7 mouse cellular contexts compared by ENCODE assay signal in the genomic region with DNA sequence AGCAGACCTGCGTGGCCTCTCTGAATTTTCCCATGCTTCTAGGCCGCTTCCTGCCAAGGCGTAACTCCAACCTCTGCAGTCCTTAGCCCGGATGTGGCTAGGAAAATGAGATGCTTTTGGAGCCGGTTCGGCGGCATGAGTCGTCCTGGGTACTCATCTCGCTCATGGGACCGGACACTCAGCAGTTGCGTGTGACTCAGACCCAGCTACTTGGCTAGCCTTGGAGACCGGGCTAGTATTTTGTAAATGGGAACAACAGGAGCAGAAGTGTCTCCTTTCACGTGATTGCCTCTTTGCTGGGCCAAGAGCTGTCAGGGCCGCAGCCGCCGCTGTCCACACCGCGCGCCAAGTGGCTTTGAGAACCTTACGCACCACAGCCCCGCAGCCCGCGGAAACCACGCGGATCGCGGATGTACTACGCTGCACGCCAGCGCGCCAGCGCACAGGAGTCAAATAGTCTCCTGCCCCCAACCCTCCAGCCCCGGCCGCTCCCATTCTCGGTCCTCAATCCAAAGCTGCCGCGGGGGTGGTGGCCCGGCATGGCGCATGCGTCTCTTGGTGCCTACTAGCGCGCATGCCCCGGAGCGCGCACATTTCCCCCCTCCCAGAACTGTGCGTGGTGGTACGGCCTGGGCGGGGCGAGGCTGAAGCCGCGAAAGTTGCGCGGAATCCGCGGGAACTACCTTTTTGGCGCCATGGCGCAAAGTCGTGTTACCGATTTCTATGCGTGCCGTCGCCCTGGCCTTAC. TPM values are rescaled to one million over a fixed set of nuclear protein-coding genes. Genes with fewer than 3 reads are reported as not detected.
DNase-seq lines count a peak whose midpoint lies in the region; ATAC-seq and TF ChIP-seq lines count a peak whose summit lies in the region.

A gene (plus strand): TSS at position 655 of the 748 bp plus-strand sequence.

- TF ChIP-seq POLR2A in kidney, adult 2 months (IDR thresholded peaks at IDR 0.05; ENCODE audit: low read depth, low read length): no peak
- peak; percentile 4; the same call in 1 of the 2 replicates for TF ChIP-seq POLR2A in spleen, adult 2 months (IDR thresholded peaks at IDR 0.05; ENCODE audit: low read depth, low read length)

- ATAC-seq in embryonic facial prominence, embryonic 11.5 days (replicated peaks; ENCODE audit: insufficient number of reproducible peaks, low FRiP score, low TSS enrichment, low read depth): peak; percentile 94
- peak; percentile 94 for ATAC-seq in limb, embryonic 12.5 days (ENCODE audit: insufficient number of reproducible peaks, insufficient read depth, low FRiP score, low TSS enrichment, low read depth)
- peak; percentile 95 for ATAC-seq in midbrain, embryonic 15.5 days (replicated peaks)

- peak within 1 kb of the TSS; percentile 87 for H3K4me2 ChIP-seq in embryonic facial prominence, embryonic 11.5 days (ENCODE audit: low read depth, low read length)
- H3K4me2 ChIP-seq in limb, embryonic 12.5 days: peak within 1 kb of the TSS; percentile 84
- peak within 1 kb of the TSS; percentile 86 for H3K4me2 ChIP-seq in midbrain, embryonic 15.5 days

- H3K27ac ChIP-seq in embryonic facial prominence, embryonic 11.5 days (replicated peaks; ENCODE audit: low read depth, low read length): peak within 1 kb of the TSS; percentile 92
- peak within 1 kb of the TSS; percentile 44 for H3K27ac ChIP-seq in kidney, adult 2 months (ENCODE audit: insufficient read depth, low read depth, low read length)
- peak within 1 kb of the TSS; percentile 95 for H3K27ac ChIP-seq in limb, embryonic 12.5 days
- peak within 1 kb of the TSS; percentile 87 for H3K27ac ChIP-seq in midbrain, embryonic 15.5 days
- H3K27ac ChIP-seq in spleen, adult 2 months (ENCODE audit: insufficient read depth, low read length): peak within 1 kb of the TSS; percentile 98

- TF ChIP-seq CTCF in kidney, adult 2 months (conservative IDR thresholded peaks at IDR 0.05; ENCODE audit: insufficient read depth, insufficient read length, low read depth, low read length): no peak
- no peak for TF ChIP-seq CTCF in spleen, adult 2 months (IDR thresholded peaks at IDR 0.05; ENCODE audit: extremely low read depth, insufficient read depth, insufficient read length, insufficient replicate concordance)

- peak; percentile 97 for DNase-seq in adrenal gland, postnatal 14 days
- peak; percentile 98 for DNase-seq in embryonic facial prominence, embryonic 11.5 days (ENCODE audit: low spot score)
- DNase-seq in heart, adult 18-20 months: peak; percentile 96
- DNase-seq in kidney, adult 2 months: peak; percentile 97
- peak; percentile 87 to 94 for DNase-seq in spleen, adult 2 months (ENCODE audit: low read depth in 1 of 2, low spot score in 2 of 2)

- H3K4me1 ChIP-seq in embryonic facial prominence, embryonic 11.5 days (ENCODE audit: control insufficient read depth, insufficient read depth, low read length): peaks cover 5% of the 10 kb centered on the region; the same call in 1 of the 2 replicates
- peaks cover 7% of the 10 kb centered on the region; the same call in 1 of the 2 replicates for H3K4me1 ChIP-seq in kidney, adult 2 months (ENCODE audit: control insufficient read depth, insufficient read depth, low read length)
- peaks cover 32% of the 10 kb centered on the region for H3K4me1 ChIP-seq in limb, embryonic 12.5 days (replicated peaks)
- peaks cover 23% of the 10 kb centered on the region for H3K4me1 ChIP-seq in midbrain, embryonic 15.5 days
- peaks cover 15% of the 10 kb centered on the region; the same call in 1 of the 2 replicates for H3K4me1 ChIP-seq in spleen, adult 2 months (ENCODE audit: control insufficient read depth, insufficient read depth, insufficient read length)

- H3K9ac ChIP-seq in embryonic facial prominence, embryonic 11.5 days (replicated peaks; ENCODE audit: low read length): peak within 1 kb of the TSS; percentile 97
- peak within 1 kb of the TSS; percentile 93 for H3K9ac ChIP-seq in limb, embryonic 12.5 days (replicated peaks)
- peak within 1 kb of the TSS; percentile 63 for H3K9ac ChIP-seq in midbrain, embryonic 15.5 days

- peak within 1 kb of the TSS; percentile 85 for H3K4me3 ChIP-seq in embryonic facial prominence, embryonic 11.5 days (ENCODE audit: low read depth, low read length)
- H3K4me3 ChIP-seq in kidney, adult 2 months (ENCODE audit: insufficient read depth, low read depth, low read length): peak within 1 kb of the TSS; percentile 55
- peak within 1 kb of the TSS; percentile 92 for H3K4me3 ChIP-seq in limb, embryonic 12.5 days (replicated peaks)
- peak within 1 kb of the TSS; percentile 69 for H3K4me3 ChIP-seq in midbrain, embryonic 15.5 days
- peak within 1 kb of the TSS; percentile 78 for H3K4me3 ChIP-seq in spleen, adult 2 months (ENCODE audit: extremely low read depth, insufficient read depth, insufficient read length)

- no peaks in the 10 kb centered on the region for H3K27me3 ChIP-seq in embryonic facial prominence, embryonic 11.5 days (ENCODE audit: control insufficient read depth, insufficient read depth, low read length)
- no peaks in the 10 kb centered on the region for H3K27me3 ChIP-seq in kidney, adult 2 months (replicated peaks; ENCODE audit: control insufficient read depth, insufficient read depth, low read length)
- H3K27me3 ChIP-seq in limb, embryonic 12.5 days: no peaks in the 10 kb centered on the region
- H3K27me3 ChIP-seq in midbrain, embryonic 15.5 days (replicated peaks): no peaks in the 10 kb centered on the region
- H3K27me3 ChIP-seq in spleen, adult 2 months (ENCODE audit: control insufficient read depth, insufficient read depth, low read length): no peaks in the 10 kb centered on the region

- 0% methylated on average over 62 of the region's 62 CpGs for WGBS in embryonic facial prominence, embryonic 11.5 days
- under 1% methylated on average over 62 of the region's 62 CpGs for WGBS in kidney, adult 2 months
- WGBS in limb, embryonic 12.5 days: under 1% methylated on average over 62 of the region's 62 CpGs
- under 1% methylated on average over 62 of the region's 62 CpGs for WGBS in midbrain, embryonic 15.5 days
- WGBS in spleen, adult 2 months: under 1% methylated on average over 62 of the region's 62 CpGs

- no peaks in the 10 kb centered on the region for H3K9me3 ChIP-seq in embryonic facial prominence, embryonic 11.5 days (replicated peaks; ENCODE audit: control insufficient read depth, low read length)
- H3K9me3 ChIP-seq in limb, embryonic 12.5 days: no peaks in the 10 kb centered on the region
- H3K9me3 ChIP-seq in midbrain, embryonic 15.5 days: no peaks in the 10 kb centered on the region

- peaks cover 19% of the 10 kb centered on the region for H3K36me3 ChIP-seq in embryonic facial prominence, embryonic 11.5 days (replicated peaks; ENCODE audit: control insufficient read depth, insufficient read depth, low read depth, low read length)
- H3K36me3 ChIP-seq in kidney, adult 2 months (ENCODE audit: control insufficient read depth, insufficient read depth, low read length): no peaks in the 10 kb centered on the region
- H3K36me3 ChIP-seq in limb, embryonic 12.5 days: peaks cover 36% of the 10 kb centered on the region
- no peaks in the 10 kb centered on the region for H3K36me3 ChIP-seq in midbrain, embryonic 15.5 days (replicated peaks)
- peaks cover 24% of the 10 kb centered on the region for H3K36me3 ChIP-seq in spleen, adult 2 months (ENCODE audit: control insufficient read depth, insufficient read depth, low read length)

RNA-seq across cellular contexts. Expression of the gene that starts here (rescaled TPM):
- 15.5 and 15.8 TPM in 2 replicates for total RNA-seq in adrenal gland, postnatal 14 days (2021)
- polyA plus RNA-seq in embryonic facial prominence, embryonic 11.5 days (2014; fragmentation: Nextera tagmentation; extraction: Ambion mirVana): 31.6 and 32.1 TPM in 2 replicates
- total RNA-seq in heart, adult 18-20 months (2021): 1 to 10 TPM; 2.5 to 2.8 TPM
- 7.1 and 8.6 TPM in 2 replicates for polyA plus RNA-seq in kidney, adult 2 months (2012; rRNA removed)
- polyA plus RNA-seq in limb, embryonic 12.5 days (2016; fragmentation: Nextera tagmentation; extraction: Ambion mirVana): 52.3 and 52.7 TPM in 2 replicates
- 7.0 and 8.2 TPM in 2 replicates for polyA plus RNA-seq in midbrain, embryonic 15.5 days (2015; fragmentation: Nextera tagmentation; extraction: Ambion mirVana)
- polyA plus RNA-seq in spleen, adult 2 months (2012; rRNA removed): 50.4 and 118 TPM in 2 replicates

Comparison
In these comparisons a context has a peak if more than half of its experiments do, and no peak if none do; other contexts are left out.
1. Peak in every context shown above with its lines: DNase-seq, ATAC-seq, H3K4me3 ChIP-seq and H3K27ac ChIP-seq.
2. H3K27ac ChIP-seq: peak in every context shown above with its lines; median percentile 98 in spleen, adult 2 months; 95 in limb, embryonic 12.5 days; 92 in embryonic facial prominence, embryonic 11.5 days; 87 in midbrain, embryonic 15.5 days; 44 in kidney, adult 2 months.